19 mouse cellular contexts compared by ENCODE assay signal in the genomic region with DNA sequence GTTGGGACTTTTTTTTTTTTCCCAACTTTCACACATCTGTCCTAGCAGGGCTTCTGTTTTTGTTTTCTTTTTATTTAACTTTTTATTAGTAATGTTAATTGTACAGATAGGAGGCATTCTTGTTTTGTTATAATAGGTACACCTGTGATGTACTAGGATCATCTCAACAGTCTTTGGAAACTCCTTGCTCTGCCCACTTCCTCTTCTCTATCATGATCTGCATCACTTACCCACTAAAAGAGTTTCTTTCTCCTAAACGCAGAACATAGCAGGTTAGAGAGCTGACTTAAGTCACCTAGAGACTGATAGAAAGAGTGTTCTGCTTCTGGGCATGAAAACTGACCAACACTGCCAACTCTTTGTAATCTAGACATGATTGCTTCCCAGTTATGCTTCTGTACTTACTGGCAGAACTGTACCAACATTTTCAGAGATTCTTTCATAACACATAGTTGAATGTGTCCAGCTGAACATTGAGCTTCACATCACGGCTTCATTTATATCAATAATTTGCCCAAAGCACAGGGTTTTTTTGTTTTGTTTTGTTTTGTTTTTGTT.
"Had no signal": no experiment of that assay in that cellular context is flagged by ENCODE, and none has a peak within 500 bp of the region (broad histone marks: within the 10 kb centered on the region; RNA-seq: fewer than 3 reads in every experiment).

No protein-coding gene starts in this region.

- DNase-seq: kidney, adult 11 months; kidney, adult 8-10 months; kidney, postnatal 10 days; kidney, postnatal 36 days; layer of hippocampus, postnatal 36 days; liver, embryonic 13.5 days; lung, adult 2 months; lung, postnatal 14 days; thymus, adult 2 months; thymus, postnatal 25 days had no signal

- H3K4me3 ChIP-seq: kidney, embryonic 15.5 days; left cerebral cortex, adult 2 months; limb, embryonic 12.5 days; limb, embryonic 15.5 days; liver, embryonic 13.5 days; midbrain, embryonic 12.5 days; midbrain, embryonic 15.5 days; neural tube, embryonic 13.5 days had no signal

- H3K36me3 ChIP-seq: liver, embryonic 13.5 days; midbrain, embryonic 15.5 days had no signal

- ATAC-seq: midbrain, embryonic 15.5 days had no signal

- H3K4me2 ChIP-seq: kidney, embryonic 15.5 days; limb, embryonic 12.5 days; limb, embryonic 15.5 days; liver, embryonic 13.5 days; midbrain, embryonic 12.5 days; midbrain, embryonic 15.5 days; neural tube, embryonic 13.5 days had no signal

- H3K4me1 ChIP-seq: kidney, embryonic 15.5 days; limb, embryonic 12.5 days; limb, embryonic 15.5 days; midbrain, embryonic 15.5 days had no signal

- H3K27ac ChIP-seq: kidney, embryonic 15.5 days; left cerebral cortex, adult 2 months; limb, embryonic 12.5 days; limb, embryonic 15.5 days; liver, embryonic 13.5 days; macrophage; midbrain, embryonic 12.5 days; midbrain, embryonic 15.5 days; neural tube, embryonic 13.5 days; stomach, postnatal 0 days had no signal

- H3K27me3 ChIP-seq: kidney, embryonic 15.5 days; limb, embryonic 12.5 days; limb, embryonic 15.5 days; liver, embryonic 13.5 days; midbrain, embryonic 12.5 days; midbrain, embryonic 15.5 days; neural tube, embryonic 13.5 days had no signal

- H3K9me3 ChIP-seq: kidney, embryonic 15.5 days; limb, embryonic 12.5 days; limb, embryonic 15.5 days; liver, embryonic 13.5 days; midbrain, embryonic 12.5 days; midbrain, embryonic 15.5 days; neural tube, embryonic 13.5 days had no signal

- H3K9ac ChIP-seq: kidney, embryonic 15.5 days; limb, embryonic 12.5 days; limb, embryonic 15.5 days; liver, embryonic 13.5 days; midbrain, embryonic 12.5 days; midbrain, embryonic 15.5 days; neural tube, embryonic 13.5 days had no signal
